Mouse (Mus musculus) megakaryocyte, embryonic 14.5 days (primary cell): Measurements from ENCODE around the gene Nek11.

Experiments used
- FLI1 ChIP-seq: IDR thresholded peaks from 2 replicates; pipeline ENCODE4 v1.6.1; 2012; ENCODE audit warnings: low read length, inconsistent platforms, mixed read lengths
- GATA1 ChIP-seq: IDR thresholded peaks from 3 replicates; pipeline ENCODE4 v1.6.1; 2012; ENCODE audit warnings: mixed read lengths, low read length, inconsistent platforms, borderline replicate concordance

- no peak for TF ChIP-seq FLI1
- no peak for TF ChIP-seq GATA1
Measured at GRCm38 (mm10) chr9:105136404-105136803, 258.9 kb downstream of the Nek11 start.
